Mouse (Mus musculus) forebrain, embryonic 12.5 days (tissue): Measurements from ENCODE around the gene Pogz. TPM values are rescaled to one million over a fixed set of nuclear protein-coding genes. Genes with fewer than 3 reads are reported as not detected.

Source experiments
- ATAC-seq: fragments of 200-750 bp; cut with Nextera tagmentation; 2 replicates; pipeline ENCODE4 v1.8.0; 2017; ENCODE audit warnings: moderate TSS enrichment; ENCODE audit not compliant: low FRiP score
- H3K27ac ChIP-seq: fragments of 300-500 bp; sonication (generic); 2 replicates; pipeline ENCODE4 v1.5.1; 2016; ENCODE audit warnings: mild to moderate bottlenecking
- H3K27me3 ChIP-seq: fragments of 300-500 bp; sonication (generic); 2 replicates; pipeline ENCODE4 v1.6.1; 2016; ENCODE audit warnings: mild to moderate bottlenecking
- H3K36me3 ChIP-seq: fragments of 300-500 bp; sonication (generic); replicated peaks from 2 replicates; pipeline ENCODE4 v1.6.1; 2016; ENCODE audit warnings: mild to moderate bottlenecking
- H3K4me1 ChIP-seq: fragments of 300-500 bp; sonication (generic); 2 replicates; pipeline ENCODE4 v1.6.1; 2016
- H3K4me2 ChIP-seq: fragments of 300-500 bp; sonication (generic); 2 replicates; pipeline ENCODE4 v1.6.1; 2016; ENCODE audit warnings: mild to moderate bottlenecking, moderate library complexity
- H3K4me3 ChIP-seq: fragments of 300-500 bp; sonication (generic); replicated peaks from 2 replicates; pipeline ENCODE4 v1.5.1; 2016; ENCODE audit warnings: mild to moderate bottlenecking
- H3K9ac ChIP-seq: fragments of 300-500 bp; sonication (generic); 2 replicates; pipeline ENCODE4 v1.6.1; 2016; ENCODE audit warnings: mild to moderate bottlenecking
- H3K9me3 ChIP-seq: fragments of 300-500 bp; sonication (generic); 2 replicates; pipeline ENCODE4 v1.6.1; 2016
- WGBS: fragments of 180-500 bp; shearing (Covaris S2); methylation state at CpG from one replicate; pipeline ENCODE4 v1.1.7; 2016; 5-methylcytosine and 5-hydroxymethylcytosine counted together
- polyA plus RNA-seq: library from polyadenylated mRNA; unstranded; fragments of >200 nt; fragmentation: Nextera tagmentation; extraction: Ambion mirVana; gene quantifications from 2 replicates; pipeline ENCODE4 v1.2.1, GENCODE M21; 2016

Gene Pogz
- polyA plus RNA-seq, 1 experiment from 2014 or later, result 28.8 TPM

GRCm38 (mm10) chr3:94814063-94814462 is 23.3 kb upstream of the Pogz start:
- Histone ChIP-seq H3K4me3 (no peak overlapping the region), H3K27ac (no peak overlapping the region), H3K36me3 (no peaks in the 10 kb centered on the region), H3K9ac (no peak overlapping the region), H3K9me3 (no peaks in the 10 kb centered on the region), H3K4me1 (no peaks in the 10 kb centered on the region), H3K4me2 (no peak overlapping the region), H3K27me3 (no peaks in the 10 kb centered on the region)
- ATAC-seq, result no peak
- WGBS, result 87% methylated on average over 4 of the region's 4 CpGs

DNA sequence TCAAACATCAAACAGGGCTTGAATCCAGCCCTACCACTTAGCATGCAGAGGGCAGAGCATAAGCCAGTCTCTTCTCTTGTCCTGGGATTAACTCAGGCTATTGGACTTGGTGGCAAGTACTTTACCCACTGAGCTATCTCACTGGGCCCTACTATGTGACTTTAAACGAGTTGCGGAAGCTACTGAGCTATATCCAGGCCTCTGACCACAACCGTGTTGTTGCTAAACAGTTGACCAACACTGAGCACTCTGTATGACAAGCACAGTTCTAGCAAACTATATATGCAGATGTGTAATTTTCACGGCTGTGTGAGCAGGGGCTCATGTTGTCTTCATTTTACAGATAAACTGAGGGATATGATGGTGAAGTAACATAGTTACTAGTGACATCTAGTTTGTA is 22.7 kb upstream of the Pogz start:
- no peak overlapping the region for H3K4me3 ChIP-seq
- no peaks in the 10 kb centered on the region for H3K9me3 ChIP-seq
- no peaks in the 10 kb centered on the region for H3K4me1 ChIP-seq
- no peak overlapping the region for H3K4me2 ChIP-seq
- no peaks in the 10 kb centered on the region for H3K36me3 ChIP-seq
- no peak for ATAC-seq
- H3K27me3 ChIP-seq, result no peaks in the 10 kb centered on the region
- H3K9ac ChIP-seq, result no peak overlapping the region
- no peak overlapping the region for H3K27ac ChIP-seq
- WGBS, result 75% methylated on average over 4 of the region's 4 CpGs

- no peaks in the 10 kb centered on the region for H3K9me3 ChIP-seq
- H3K36me3 ChIP-seq, result no peaks in the 10 kb centered on the region
- H3K4me2 ChIP-seq, result no peak overlapping the region
- no peak overlapping the region for H3K4me3 ChIP-seq
- no peak for ATAC-seq
- H3K27me3 ChIP-seq, result no peaks in the 10 kb centered on the region
- H3K27ac ChIP-seq, result no peak overlapping the region
- H3K4me1 ChIP-seq, result no peaks in the 10 kb centered on the region
- no peak overlapping the region for H3K9ac ChIP-seq
Measured at GRCm38 (mm10) chr3:94815603-94816002, 21.8 kb upstream of the Pogz start.

DNA sequence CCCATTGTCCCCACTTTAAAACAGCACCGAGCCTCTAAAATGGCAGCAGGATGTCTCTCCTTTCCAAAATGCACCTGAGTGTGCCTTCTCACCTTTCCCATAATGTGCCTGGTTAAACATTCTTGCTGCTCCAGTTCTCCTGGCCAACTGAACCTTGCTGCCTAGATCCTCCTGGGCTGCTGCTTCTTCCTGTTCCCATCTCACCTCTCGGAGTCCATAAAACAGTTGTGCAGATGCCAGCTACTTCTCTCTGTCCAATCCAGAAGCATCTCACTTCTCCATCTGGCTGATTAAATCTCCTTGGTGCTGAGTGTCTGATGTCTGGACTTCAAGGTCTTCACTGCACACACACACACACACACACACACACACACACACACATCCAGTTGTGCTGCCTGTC is 19.6 kb upstream of the Pogz start:
- no peak overlapping the region for H3K4me3 ChIP-seq
- no peaks in the 10 kb centered on the region for H3K36me3 ChIP-seq
- H3K27me3 ChIP-seq, result no peaks in the 10 kb centered on the region
- H3K27ac ChIP-seq, result no peak overlapping the region
- no peaks in the 10 kb centered on the region for H3K9me3 ChIP-seq
- no peaks in the 10 kb centered on the region for H3K4me1 ChIP-seq
- no peak overlapping the region for H3K9ac ChIP-seq
- 84% methylated on average over 2 of the region's 2 CpGs for WGBS
- no peak for ATAC-seq
- H3K4me2 ChIP-seq, result no peak overlapping the region

DNA sequence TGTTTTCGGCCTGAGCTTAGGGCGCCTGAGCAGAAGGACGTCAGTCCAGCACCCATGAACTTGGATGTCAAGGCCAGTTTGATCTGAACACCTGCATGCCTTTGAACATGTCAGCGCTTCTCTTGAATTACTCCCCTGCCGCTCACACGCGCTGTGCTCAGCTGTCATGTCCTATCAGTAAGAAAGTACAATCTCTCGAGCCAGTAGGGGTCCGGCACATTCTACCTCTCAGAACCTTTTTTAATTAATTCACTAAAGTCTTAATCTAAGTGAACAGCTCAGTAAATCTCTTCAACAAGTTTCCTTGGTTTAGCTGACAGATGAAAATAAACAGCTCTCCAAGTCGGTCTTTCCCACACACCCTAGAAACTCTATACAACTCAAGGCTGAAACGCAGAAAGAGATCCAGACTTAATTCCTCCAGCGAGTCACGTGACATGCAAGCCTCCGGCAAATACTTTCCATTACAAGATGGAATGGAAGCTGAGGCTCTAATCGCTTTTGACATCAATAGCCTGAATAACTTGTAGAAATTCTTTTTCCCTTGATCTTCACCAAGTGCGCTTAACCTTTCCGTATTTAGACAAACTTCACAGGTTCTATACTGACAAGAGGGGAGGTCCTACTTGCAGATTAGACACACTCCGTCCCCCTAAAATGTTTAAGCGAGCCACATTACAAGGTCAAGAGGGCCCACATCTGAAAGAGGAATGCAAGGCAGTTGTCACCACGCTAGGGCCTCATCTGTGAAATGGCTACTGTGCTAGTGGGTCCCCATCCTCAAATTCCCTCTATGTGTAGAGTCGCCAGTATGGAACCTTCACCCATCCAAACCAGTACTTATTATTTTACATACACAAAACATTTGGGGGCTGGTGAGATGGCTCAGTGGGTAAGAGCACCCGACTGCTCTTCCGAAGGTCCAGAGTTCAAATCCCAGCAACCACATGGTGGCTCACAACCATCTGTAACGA is 17.6 kb upstream of the Pogz start:
- Histone ChIP-seq H3K9ac (no peak overlapping the region), H3K4me3 (no peak overlapping the region), H3K4me1 (no peaks in the 10 kb centered on the region), H3K27me3 (no peaks in the 10 kb centered on the region), H3K9me3 (no peaks in the 10 kb centered on the region), H3K36me3 (no peaks in the 10 kb centered on the region), H3K27ac (no peak overlapping the region), H3K4me2 (no peak overlapping the region)
- 71% methylated on average over 24 of the region's 24 CpGs for WGBS
- ATAC-seq, result no peak

DNA sequence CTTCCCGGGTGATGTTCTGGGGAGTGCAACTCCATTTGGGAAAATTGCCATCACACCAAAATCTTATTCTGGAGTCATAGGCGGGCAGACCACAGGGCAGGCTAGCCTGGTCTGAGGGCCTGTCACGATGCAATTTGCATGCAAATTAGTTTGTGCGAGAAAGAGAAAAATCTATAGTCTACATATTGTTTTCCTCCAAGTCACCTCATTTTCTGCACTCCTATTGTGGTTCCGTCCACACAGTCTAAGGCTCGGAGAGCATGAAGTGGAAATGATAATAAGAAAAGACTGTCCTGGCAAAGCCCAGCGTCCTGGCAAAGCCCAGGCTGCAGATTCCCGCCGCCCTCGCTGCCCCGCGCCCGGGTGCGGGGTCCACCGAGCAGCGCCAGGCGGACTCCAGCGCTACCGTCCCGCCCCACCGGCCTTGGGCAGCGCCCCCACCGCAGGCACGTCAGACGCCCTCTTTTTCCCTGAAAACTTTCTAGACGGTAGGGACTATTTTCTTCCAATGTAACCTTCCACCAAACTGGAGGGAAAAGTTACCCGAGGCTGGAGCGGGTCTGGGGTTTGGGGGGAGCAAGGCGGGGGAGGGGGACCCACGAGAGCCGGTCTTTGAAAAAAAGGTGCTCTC is 16.2 kb upstream of the Pogz start:
- no peaks in the 10 kb centered on the region for H3K9me3 ChIP-seq
- H3K4me3 ChIP-seq, result peak overlapping the region; percentile 57
- peak overlapping the region; percentile 90 for H3K27ac ChIP-seq
- no peaks in the 10 kb centered on the region for H3K36me3 ChIP-seq
- peak; percentile 80 for ATAC-seq
- peak overlapping the region; percentile 77 for H3K9ac ChIP-seq
- H3K27me3 ChIP-seq, result no peaks in the 10 kb centered on the region
- H3K4me2 ChIP-seq, result peak overlapping the region; percentile 58
- WGBS, result 3% methylated on average over 31 of the region's 31 CpGs
- H3K4me1 ChIP-seq, result no peaks in the 10 kb centered on the region

GRCm38 (mm10) chr3:94822082-94822481 is 15.3 kb upstream of the Pogz start:
- 85% methylated on average over 4 of the region's 4 CpGs for WGBS
- peak overlapping the region; percentile 58 for H3K4me2 ChIP-seq
- peak overlapping the region; percentile 77; the same call in 1 of the 2 replicates for H3K9ac ChIP-seq
- no peaks in the 10 kb centered on the region for H3K9me3 ChIP-seq
- no peak overlapping the region for H3K27ac ChIP-seq
- no peaks in the 10 kb centered on the region for H3K4me1 ChIP-seq
- H3K4me3 ChIP-seq, result peak overlapping the region; percentile 57
- peak; percentile 10; the same call in 1 of the 2 replicates for ATAC-seq
- no peaks in the 10 kb centered on the region for H3K36me3 ChIP-seq
- H3K27me3 ChIP-seq, result no peaks in the 10 kb centered on the region

- 78% methylated on average over 3 of the region's 3 CpGs for WGBS
- Histone ChIP-seq H3K4me3 (no peak overlapping the region), H3K36me3 (no peaks in the 10 kb centered on the region), H3K27ac (no peak overlapping the region), H3K4me1 (no peaks in the 10 kb centered on the region), H3K9me3 (no peaks in the 10 kb centered on the region), H3K9ac (no peak overlapping the region), H3K27me3 (no peaks in the 10 kb centered on the region), H3K4me2 (no peak overlapping the region)
- ATAC-seq, result no peak
Measured at GRCm38 (mm10) chr3:94824110-94824509, 13.3 kb upstream of the Pogz start.

DNA sequence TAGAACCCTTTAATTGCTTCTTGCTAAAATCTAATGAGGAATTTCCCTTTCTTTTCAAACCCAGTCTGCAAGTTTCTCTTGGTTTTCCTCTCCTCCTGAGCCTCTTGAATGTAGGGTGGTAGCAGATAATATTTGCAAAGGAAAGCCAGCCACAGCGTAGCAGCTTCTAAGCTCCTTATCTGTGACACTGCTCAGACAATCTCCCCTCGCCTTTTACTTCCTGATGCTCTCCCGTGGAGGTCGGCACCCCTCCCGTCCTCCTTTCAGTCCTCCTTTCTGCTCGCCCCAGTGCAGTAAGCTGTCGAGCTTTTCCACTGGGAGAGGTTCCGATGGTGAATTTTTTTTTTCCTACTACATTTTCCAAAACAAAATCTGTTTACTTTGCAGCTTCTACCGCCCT is 5.3 kb upstream of the Pogz start:
- no peak overlapping the region for H3K27ac ChIP-seq
- no peaks in the 10 kb centered on the region for H3K27me3 ChIP-seq
- peaks cover 4% of the 10 kb centered on the region for H3K4me1 ChIP-seq
- no peaks in the 10 kb centered on the region for H3K9me3 ChIP-seq
- no peak for ATAC-seq
- no peaks in the 10 kb centered on the region for H3K36me3 ChIP-seq
- no peak overlapping the region for H3K4me3 ChIP-seq
- H3K9ac ChIP-seq, result no peak overlapping the region
- H3K4me2 ChIP-seq, result no peak overlapping the region
- WGBS, result 23% methylated on average over 9 of the region's 9 CpGs

GRCm38 (mm10) chr3:94832701-94833100 is 4.7 kb upstream of the Pogz start:
- no peak overlapping the region for H3K4me2 ChIP-seq
- H3K4me3 ChIP-seq, result no peak overlapping the region
- 80% methylated on average over 5 of the region's 5 CpGs for WGBS
- no peak overlapping the region for H3K27ac ChIP-seq
- no peaks in the 10 kb centered on the region for H3K9me3 ChIP-seq
- no peak overlapping the region for H3K9ac ChIP-seq
- H3K27me3 ChIP-seq, result no peaks in the 10 kb centered on the region
- H3K4me1 ChIP-seq, result peaks cover 4% of the 10 kb centered on the region
- H3K36me3 ChIP-seq, result no peaks in the 10 kb centered on the region
- no peak for ATAC-seq

DNA sequence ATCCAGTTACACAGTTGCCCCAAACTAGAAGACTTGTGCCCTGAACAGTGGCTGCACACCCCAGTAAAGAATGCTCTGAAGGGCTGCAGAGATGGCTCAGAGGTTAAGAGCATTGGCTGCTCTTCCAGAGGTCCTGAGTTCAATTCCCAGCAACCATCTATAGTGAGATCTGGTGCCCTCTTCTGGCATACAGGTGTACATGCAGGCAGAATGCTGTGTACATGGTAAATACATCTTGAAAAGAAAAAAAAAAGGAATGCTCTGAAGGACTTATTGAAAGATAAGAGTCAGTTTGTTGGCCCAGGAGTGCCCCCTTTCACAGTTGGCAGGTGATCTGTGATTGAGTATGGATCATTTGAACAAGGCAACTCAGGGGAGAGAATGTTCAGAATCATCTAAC is 4.0 kb upstream of the Pogz start:
- H3K36me3 ChIP-seq, result no peaks in the 10 kb centered on the region
- no peak overlapping the region for H3K9ac ChIP-seq
- ATAC-seq, result no peak
- no peak overlapping the region for H3K4me2 ChIP-seq
- H3K27me3 ChIP-seq, result no peaks in the 10 kb centered on the region
- peaks cover 4% of the 10 kb centered on the region for H3K4me1 ChIP-seq
- H3K9me3 ChIP-seq, result no peaks in the 10 kb centered on the region
- H3K27ac ChIP-seq, result no peak overlapping the region
- H3K4me3 ChIP-seq, result no peak overlapping the region

- ATAC-seq, result no peak
- no peaks in the 10 kb centered on the region for H3K36me3 ChIP-seq
- H3K4me1 ChIP-seq, result peaks cover 18% of the 10 kb centered on the region
- H3K4me3 ChIP-seq, result no peak overlapping the region
- 87% methylated on average over 3 of the region's 3 CpGs for WGBS
- no peak overlapping the region for H3K4me2 ChIP-seq
- H3K9me3 ChIP-seq, result no peaks in the 10 kb centered on the region
- no peak overlapping the region for H3K9ac ChIP-seq
- H3K27ac ChIP-seq, result no peak overlapping the region
- no peaks in the 10 kb centered on the region for H3K27me3 ChIP-seq
Measured at GRCm38 (mm10) chr3:94835396-94835795, 2.0 kb upstream of the Pogz start.
